In genomic region chr2:25400764-25401163, GRCm38 (mm10) we compare ENCODE assay signal across 8 mouse cellular contexts. TPM values are rescaled to one million over a fixed set of nuclear protein-coding genes. Genes with fewer than 3 reads are reported as not detected.
DNase-seq lines count a peak whose midpoint lies in the region; ATAC-seq lines count a peak whose summit lies in the region.

No protein-coding gene starts in this region.

- peak overlapping the region; percentile 33; the same call in 1 of the 2 replicates for H3K9ac ChIP-seq in hindbrain, embryonic 15.5 days
- H3K9ac ChIP-seq in liver, embryonic 11.5 days (ENCODE audit: low read depth, low read length): no peak overlapping the region

- H3K4me2 ChIP-seq in hindbrain, embryonic 15.5 days: peak overlapping the region; percentile 67
- H3K4me2 ChIP-seq in liver, embryonic 11.5 days: peak overlapping the region; percentile 25; the same call in 1 of the 2 replicates

- no peaks in the 10 kb centered on the region for H3K36me3 ChIP-seq in hindbrain, embryonic 15.5 days
- H3K36me3 ChIP-seq in liver, embryonic 11.5 days (ENCODE audit: control insufficient read depth, insufficient read depth, low read length): no peaks in the 10 kb centered on the region

- peaks cover 42% of the 10 kb centered on the region for H3K27me3 ChIP-seq in hindbrain, embryonic 15.5 days
- H3K27me3 ChIP-seq in liver, embryonic 11.5 days (replicated peaks; ENCODE audit: control insufficient read depth, insufficient read depth, low read length): peaks cover 90% of the 10 kb centered on the region

- WGBS in hindbrain, embryonic 15.5 days: 3% methylated on average over 17 of the region's 17 CpGs
- 4% methylated on average over 17 of the region's 17 CpGs for WGBS in liver, embryonic 11.5 days

- H3K27ac ChIP-seq in hindbrain, embryonic 15.5 days (replicated peaks): no peak overlapping the region
- no peak overlapping the region for H3K27ac ChIP-seq in liver, embryonic 11.5 days (ENCODE audit: low read depth, low read length)

- peaks cover 43% of the 10 kb centered on the region for H3K4me1 ChIP-seq in hindbrain, embryonic 15.5 days (replicated peaks)
- peaks cover 2% of the 10 kb centered on the region for H3K4me1 ChIP-seq in liver, embryonic 11.5 days (replicated peaks; ENCODE audit: control insufficient read depth, insufficient read depth, low read length)

- H3K9me3 ChIP-seq in hindbrain, embryonic 15.5 days: no peaks in the 10 kb centered on the region
- no peaks in the 10 kb centered on the region for H3K9me3 ChIP-seq in liver, embryonic 11.5 days (ENCODE audit: control insufficient read depth, low read length)

- peak; percentile 73 for DNase-seq in cerebellum, adult 11 months
- peak; percentile 76 to 84 for DNase-seq in cerebellum, adult 18-20 months
- peak; percentile 16 for DNase-seq in forelimb bud, embryonic 11.5 days (ENCODE audit: low read depth, low spot score)
- no peak for DNase-seq in liver, embryonic 11.5 days (ENCODE audit: low spot score)
- DNase-seq in naive thymus-derived CD4-positive, alpha-beta T cell, adult 2 months (ENCODE audit: low read depth): peak; percentile 42
- DNase-seq in thymus, postnatal 14 days: peak; percentile 53

- no peak for ATAC-seq in cerebellum, adult (ENCODE audit: insufficient number of reproducible peaks, low FRiP score, low TSS enrichment)
- no peak for ATAC-seq in hindbrain, embryonic 15.5 days (ENCODE audit: low FRiP score, low read depth)
- ATAC-seq in liver, embryonic 11.5 days (replicated peaks; ENCODE audit: low FRiP score): 0 out of 2 replicates have a peak, but pooled peaks have one; percentile 29

- H3K4me3 ChIP-seq in hindbrain, embryonic 15.5 days: peak overlapping the region; percentile 33
- no peak overlapping the region for H3K4me3 ChIP-seq in liver, embryonic 11.5 days (ENCODE audit: low read depth, low read length)

RNA-seq across cellular contexts. Expression of gene Npdc1, which starts 1.6 kb away (rescaled TPM):
- polyA plus RNA-seq in hindbrain, embryonic 15.5 days (2015; fragmentation: Nextera tagmentation; extraction: Ambion mirVana): 424 and 493 TPM in 2 replicates
- polyA plus RNA-seq in liver, embryonic 11.5 days (2014; fragmentation: Nextera tagmentation; extraction: Ambion mirVana): 7.0 and 8.1 TPM in 2 replicates

RNA-seq across cellular contexts. Expression of gene Entpd2, which starts 5.1 kb away (rescaled TPM):
- 3.7 and 7.0 TPM in 2 replicates for polyA plus RNA-seq in hindbrain, embryonic 15.5 days (2015; fragmentation: Nextera tagmentation; extraction: Ambion mirVana)
- polyA plus RNA-seq in liver, embryonic 11.5 days (2014; fragmentation: Nextera tagmentation; extraction: Ambion mirVana): 0.25 and 0.45 TPM in 2 replicates

RNA-seq across cellular contexts. Expression of gene Fut7, which starts 22.3 kb away (rescaled TPM):
- polyA plus RNA-seq in hindbrain, embryonic 15.5 days (2015; fragmentation: Nextera tagmentation; extraction: Ambion mirVana): 0.08 TPM in 1 of 2 replicates, not detected in the other
- polyA plus RNA-seq in liver, embryonic 11.5 days (2014; fragmentation: Nextera tagmentation; extraction: Ambion mirVana): 0.09 TPM in 1 of 2 replicates, not detected in the other

RNA-seq across cellular contexts. Expression of gene Abca2, which starts 27.7 kb away (rescaled TPM):
- polyA plus RNA-seq in hindbrain, embryonic 15.5 days (2015; fragmentation: Nextera tagmentation; extraction: Ambion mirVana): 15.0 and 15.1 TPM in 2 replicates
- polyA plus RNA-seq in liver, embryonic 11.5 days (2014; fragmentation: Nextera tagmentation; extraction: Ambion mirVana): 3.9 and 4.5 TPM in 2 replicates

RNA-seq across cellular contexts. Expression of gene Sapcd2, which starts 28.6 kb away (rescaled TPM):
- polyA plus RNA-seq in hindbrain, embryonic 15.5 days (2015; fragmentation: Nextera tagmentation; extraction: Ambion mirVana): 11.8 and 13.8 TPM in 2 replicates
- 45.3 and 51.0 TPM in 2 replicates for polyA plus RNA-seq in liver, embryonic 11.5 days (2014; fragmentation: Nextera tagmentation; extraction: Ambion mirVana)

Comparison
In these comparisons a context has a peak if more than half of its experiments do, and no peak if none do; other contexts are left out.
1. RNA of gene Npdc1, which starts 1.6 kb away (polyA plus RNA-seq): 424 to 493 TPM in hindbrain, embryonic 15.5 days; 7.0 to 8.1 TPM in liver, embryonic 11.5 days; every median in the first group is over 10 times any median in the second.